Mouse (Mus musculus) adrenal gland, adult 8-10 months (tissue): ENCODE measurements around the gene Pfkfb2. TPM values are rescaled to one million over a fixed set of nuclear protein-coding genes. Genes with fewer than 3 reads are reported as not detected.

Source experiments
- DNase-seq: peaks from one replicate; pipeline ENCODE4 v3.0.0; 2022
- total RNA-seq, 4 experiments: library from RNA; stranded (reverse); gene quantifications; 2 replicates each; pipeline ENCODE4 v1.2.4; 2022

The Pfkfb2 gene
- total RNA-seq, 4 experiments from 2014 or later, result 29.4 to 107 (median 61.6) TPM

DNA sequence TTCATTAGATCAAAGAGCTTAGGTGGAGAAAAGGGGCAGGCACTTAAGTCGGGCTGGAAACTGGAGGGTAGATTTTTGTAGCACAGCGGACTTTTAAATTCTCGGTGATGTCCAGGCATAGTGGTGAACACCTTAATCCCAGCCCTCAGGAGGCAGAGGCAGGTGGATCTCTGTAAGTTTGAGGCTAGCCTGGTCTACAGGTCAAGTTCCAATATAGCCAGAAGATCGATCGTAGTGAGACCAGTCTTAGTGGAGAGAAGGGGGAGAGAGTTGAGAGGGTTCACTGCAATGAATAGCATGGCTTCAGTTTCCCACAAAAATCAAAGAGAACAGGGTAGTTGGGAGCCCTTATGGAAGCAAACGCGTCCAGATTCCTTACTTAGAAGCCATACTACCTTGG is 8.9 kb upstream of the Pfkfb2 start:
- no peak for DNase-seq

DNA sequence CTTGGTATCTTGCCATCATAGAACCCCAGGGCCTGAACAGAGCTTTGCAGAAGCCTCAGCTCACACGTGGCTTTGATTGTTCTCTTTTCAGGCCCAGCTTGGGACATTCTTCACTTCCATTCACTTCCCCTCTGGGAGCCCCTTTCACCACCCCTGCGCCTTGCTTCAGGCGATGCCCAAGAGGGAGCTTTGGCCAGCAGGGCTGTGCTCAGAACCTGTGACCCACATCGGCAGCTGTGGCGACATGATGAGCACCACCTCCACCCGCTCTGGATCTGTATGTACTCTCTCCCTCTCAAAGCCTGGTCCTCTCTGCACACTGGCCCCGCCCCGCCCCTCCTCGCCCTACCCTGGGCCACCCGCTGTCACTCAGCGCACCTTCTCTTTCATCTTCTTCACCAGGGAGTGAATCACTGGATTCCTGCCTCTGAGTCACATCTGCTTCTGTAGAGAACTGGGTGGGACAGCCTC is 8.4 kb upstream of the Pfkfb2 start:
- DNase-seq, result no peak

DNA sequence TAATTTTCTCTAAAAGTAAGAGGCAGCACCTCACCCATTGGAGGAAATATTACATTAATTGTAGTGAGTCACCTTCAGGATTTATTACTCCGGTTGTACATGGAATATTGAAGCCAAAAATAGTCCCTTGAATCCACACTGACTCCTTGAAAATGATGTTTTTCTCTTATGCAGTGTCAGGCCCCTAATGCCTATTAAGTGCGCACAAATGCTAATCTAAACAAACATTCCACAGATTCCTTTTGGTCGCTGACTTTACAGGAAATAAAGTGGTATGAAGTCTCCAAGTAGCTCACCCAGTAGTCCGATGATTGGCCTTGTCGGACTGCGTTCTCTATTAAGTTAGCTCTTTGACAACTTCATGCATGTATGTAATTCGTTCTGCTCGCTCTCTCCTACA is 5.8 kb upstream of the Pfkfb2 start:
- no peak for DNase-seq

DNA sequence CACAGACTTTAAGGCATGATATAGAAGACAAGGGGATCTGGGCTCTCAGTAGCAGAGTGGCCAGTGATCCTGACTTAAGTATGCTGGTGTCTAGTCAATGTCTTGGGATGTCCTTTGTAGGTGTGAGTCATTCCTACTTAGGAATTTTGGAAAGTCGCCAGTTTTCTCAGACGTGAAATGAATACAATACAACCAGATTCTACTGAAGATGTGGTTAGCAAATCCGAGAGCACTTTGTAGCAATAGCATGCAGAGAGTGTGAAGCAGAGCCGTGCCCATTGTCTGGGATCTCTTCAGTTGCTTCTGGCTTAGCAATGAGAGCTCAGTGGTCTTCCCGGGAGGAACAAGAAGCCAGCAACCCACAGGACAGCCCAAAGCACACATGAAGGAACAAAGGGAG is 5.4 kb upstream of the Pfkfb2 start:
- DNase-seq, result no peak

DNA sequence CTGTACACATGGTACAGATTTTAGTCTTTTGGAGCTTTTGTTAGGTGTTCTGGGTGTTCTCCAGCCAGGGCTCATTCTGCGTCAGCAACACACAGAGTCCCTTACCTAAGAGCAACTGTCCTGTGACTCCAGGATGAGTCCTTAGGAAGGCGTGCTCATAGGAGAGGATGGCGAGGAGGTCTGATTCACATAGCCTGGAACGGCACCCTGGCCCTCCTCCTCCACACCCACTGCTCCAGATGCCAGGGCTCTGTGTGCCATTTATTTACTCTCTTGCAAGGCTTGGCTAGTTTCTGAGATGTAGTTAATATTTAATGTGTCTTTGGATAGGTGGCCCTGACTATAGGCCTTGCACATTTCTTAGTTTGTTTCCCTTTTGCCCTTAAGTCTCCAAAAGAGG is 4.6 kb upstream of the Pfkfb2 start:
- no peak for DNase-seq

DNA sequence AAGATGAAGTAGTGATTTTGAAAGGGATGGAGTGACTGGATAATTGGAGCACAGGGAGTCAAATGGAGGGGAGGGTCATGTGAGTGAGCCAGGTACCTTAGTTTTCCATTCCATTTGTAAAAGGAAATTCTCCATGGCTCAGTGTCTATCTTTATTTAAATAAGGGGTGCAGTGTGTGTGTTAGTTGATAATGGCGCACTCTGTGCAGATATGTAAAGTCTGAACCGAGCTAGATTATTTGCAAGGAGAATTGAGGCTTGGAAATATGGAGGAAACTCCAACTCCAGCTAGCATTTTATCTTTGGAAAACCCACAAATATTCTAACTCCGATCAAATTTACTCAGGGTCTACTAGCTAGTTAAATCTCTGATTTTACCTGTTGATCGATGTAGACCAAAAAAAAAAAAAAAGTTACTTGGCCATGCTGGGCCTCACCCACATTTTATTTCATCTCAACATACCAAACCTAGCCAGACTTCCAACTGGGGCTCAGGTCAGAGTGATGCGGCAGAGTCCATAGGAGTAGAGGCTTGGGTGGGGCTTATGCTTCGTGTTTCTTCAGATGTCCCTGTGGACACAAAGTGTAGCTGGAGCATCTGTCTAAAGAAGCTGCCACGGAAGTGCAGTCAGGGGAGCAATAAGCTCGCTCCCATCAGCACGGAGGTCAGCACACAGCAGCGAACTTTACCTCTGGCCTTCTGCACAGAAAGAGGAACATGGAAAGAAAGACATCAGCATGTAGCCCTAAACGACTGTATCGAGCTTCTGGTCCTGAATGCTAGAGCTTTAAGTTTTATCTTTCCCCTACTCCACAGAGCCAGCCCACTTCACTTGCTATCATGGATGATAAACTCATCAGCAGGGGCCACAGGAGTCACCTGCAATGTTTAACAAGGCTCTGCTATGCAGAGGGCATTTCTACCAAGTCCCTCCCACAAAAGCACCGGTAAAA is 3.9 kb upstream of the Pfkfb2 start:
- no peak for DNase-seq

DNA sequence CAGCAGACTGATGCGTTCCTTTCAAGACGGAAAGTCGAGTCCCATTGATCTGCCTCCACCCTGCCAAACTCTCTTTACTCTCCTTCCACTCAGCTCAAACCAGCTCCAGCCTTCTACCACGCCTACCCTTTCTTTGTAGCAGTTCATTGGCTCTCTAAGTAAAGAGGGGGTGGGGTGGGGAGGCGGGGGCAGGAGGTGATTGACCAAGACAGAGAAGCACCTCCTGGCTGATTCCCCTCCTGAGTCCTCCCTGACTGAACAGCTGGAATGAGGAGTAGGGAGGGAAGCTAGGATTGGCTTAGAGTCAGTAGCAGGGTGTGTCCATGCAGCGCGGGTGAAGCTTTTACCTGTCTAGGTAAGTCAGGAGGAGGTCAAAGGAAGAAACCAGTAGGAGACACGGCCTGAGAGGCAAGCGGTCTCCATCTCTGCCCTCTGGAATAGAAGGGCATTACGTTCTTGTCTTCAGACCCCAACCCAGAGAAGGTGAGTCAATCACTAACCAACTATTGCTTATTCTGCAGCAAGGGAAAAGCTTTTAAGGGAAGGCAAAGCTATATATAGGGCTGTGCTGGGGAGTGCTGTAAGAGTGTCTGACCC is 2.8 kb upstream of the Pfkfb2 start, which contains the start of gene AA986860:
Gene AA986860 (plus strand): TSS at position 236 of the 597 bp plus-strand sequence.
- DNase-seq, result peak; percentile 41

DNA sequence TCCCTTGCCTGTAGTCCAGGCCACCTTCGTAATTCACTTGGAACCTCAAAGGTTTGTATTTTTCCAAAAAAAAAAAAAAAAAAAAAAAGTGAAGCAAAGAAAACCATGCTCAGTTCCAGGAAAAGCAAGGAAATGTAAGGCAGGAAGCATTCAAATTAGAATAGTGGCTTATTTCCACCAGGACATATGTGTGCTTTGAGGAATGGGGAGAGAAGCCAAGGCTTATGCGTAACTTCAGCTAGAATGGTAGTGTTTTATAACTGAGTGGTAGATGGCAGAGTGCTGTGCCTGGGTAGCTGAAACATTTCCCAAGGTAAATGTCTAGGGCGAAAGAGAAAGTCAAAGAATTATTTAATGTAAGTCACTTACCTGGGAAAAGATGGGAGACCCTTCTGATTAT is 345 bp downstream of the Pfkfb2 start:
- no peak for DNase-seq

DNA sequence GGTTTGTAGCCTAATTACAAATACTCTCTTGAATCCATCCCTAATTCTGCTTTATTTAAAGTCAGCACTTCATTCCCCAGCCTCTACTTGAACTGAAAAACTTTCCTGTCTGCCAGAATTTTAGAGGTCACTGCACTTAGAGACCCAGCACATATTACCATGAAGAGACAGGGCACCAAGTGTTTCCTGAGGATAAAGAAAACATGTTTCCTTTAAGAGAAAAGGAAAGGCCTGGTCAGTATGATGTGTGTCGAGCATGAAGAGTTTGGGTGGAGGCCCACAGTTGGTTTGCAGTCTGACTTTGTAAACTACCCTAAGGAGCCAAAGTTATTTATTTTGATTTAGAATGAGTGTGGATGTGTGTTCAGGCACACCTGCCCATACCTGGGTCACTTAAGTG is 983 bp downstream of the Pfkfb2 start:
- DNase-seq, result no peak

DNA sequence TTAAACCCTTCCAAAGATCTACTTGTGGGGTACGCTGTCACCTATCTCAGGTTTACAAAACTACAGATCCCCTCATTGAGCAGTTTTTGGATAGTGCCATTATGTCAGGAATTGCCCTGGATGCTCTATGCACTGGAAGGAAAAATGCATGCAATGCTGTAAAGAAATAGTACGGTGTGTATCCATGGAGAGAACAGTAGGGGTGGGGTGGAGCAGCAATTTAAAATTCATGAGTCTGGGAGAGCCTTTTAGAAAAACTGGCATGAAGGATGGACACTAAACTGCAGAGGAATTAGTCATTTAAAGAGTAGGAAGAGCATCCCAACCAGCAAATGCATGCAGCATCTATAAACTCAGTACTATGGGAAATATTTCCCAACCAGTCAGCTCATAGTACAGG is 2.7 kb downstream of the Pfkfb2 start:
- DNase-seq, result no peak

DNA sequence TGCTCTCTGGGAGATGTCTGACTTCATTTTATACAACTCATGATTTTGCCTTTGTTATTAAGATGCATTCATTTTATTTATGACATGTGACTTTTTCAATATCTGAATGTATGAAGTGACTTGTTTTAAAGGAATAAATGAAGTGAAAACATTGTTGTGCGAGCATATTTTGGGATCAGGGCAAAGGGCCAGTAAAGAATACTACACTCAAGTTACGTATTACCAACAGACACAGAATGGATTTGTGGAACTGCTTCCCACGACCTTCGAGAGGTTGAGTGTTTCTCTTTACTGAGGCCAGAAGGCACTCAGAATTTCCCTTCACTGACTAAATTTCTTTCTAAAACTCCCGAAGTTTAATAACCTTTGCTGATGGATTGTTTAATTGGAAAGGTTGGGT is 4.8 kb downstream of the Pfkfb2 start:
- no peak for DNase-seq

DNA sequence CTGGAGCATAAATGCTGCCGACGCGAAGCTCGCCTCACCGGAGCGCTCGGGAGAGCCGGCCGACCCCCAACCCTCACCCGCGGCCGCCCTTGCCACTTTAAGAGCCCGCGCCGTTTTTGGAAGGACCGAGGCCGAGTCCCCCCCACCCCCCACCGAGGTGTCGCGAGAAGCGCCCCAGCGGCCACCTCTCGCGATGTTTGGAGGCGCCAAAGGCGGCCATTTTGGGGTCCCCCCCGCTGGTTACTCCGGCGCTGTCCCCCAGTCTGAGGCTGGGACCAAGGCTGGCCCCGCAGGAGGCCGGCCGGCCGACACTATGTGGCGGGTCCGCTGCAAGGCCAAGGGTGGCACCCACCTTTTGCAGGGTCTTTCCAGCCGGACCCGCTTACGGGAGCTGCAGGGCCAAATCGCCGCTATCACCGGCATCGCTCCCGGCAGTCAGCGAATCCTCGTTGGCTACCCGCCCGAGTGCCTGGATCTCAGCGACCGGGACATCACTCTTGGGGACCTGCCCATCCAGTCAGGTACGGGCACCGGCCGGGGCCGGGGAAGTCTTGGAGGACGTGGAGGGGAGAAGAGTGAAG is 11.7 kb downstream of the Pfkfb2 start, which contains the start of gene Yod1:
Gene Yod1 (plus strand): TSS at position 37 of the 581 bp plus-strand sequence.
- peak; percentile 76 for DNase-seq

DNA sequence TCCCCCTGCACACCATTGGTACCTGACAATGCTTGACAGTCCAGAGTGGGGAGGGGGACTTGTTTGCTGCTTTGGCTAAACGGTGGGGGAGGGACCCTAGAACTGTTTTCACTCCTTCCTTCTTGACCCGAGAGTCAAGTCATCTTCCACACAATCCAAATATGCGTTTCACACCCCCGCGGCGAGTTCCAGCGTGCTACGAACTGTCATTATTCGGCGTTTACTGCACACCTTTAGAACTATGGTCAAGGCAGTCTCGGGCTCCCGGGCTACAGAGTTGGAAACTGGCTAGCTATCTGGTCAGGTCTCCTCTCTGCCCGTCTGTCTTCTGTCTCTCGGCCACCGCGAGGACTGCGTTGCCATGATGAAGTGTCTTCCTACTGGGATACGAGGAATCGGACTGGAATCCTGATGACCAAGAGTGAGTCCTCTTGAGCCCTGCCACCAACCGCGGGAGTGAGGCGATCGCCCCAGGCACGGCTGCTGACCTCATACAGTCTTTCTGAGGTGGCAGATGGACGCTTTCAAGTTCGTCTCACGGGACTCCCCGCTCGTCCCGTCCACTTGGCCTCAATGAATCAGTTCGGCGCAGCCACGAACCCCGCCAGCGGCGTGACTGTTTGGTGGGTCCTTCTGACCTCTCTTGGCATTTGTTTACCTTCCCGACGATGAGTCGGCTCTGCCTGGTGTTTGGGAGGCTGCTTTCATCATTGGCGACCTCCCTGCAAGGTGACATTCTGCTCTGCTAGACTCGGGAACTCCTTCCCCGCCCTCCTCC is 12.4 kb downstream of the Pfkfb2 start:
- DNase-seq, result peak; percentile 57

DNA sequence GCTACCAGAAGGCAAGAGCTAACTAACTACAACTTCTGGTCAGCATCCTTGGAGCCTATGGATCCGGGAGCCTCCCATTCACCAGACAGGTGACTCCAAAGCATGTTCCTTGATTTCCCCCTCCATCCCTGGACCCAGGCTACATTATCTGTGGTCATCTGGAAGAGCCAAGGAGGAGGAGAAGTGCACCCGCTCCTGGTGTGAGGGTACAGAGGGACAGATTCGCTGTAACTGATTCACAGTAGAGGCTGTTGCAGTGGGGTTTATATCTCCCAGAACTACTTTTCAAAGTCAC is 12.9 kb downstream of the Pfkfb2 start:
- no peak for DNase-seq

DNA sequence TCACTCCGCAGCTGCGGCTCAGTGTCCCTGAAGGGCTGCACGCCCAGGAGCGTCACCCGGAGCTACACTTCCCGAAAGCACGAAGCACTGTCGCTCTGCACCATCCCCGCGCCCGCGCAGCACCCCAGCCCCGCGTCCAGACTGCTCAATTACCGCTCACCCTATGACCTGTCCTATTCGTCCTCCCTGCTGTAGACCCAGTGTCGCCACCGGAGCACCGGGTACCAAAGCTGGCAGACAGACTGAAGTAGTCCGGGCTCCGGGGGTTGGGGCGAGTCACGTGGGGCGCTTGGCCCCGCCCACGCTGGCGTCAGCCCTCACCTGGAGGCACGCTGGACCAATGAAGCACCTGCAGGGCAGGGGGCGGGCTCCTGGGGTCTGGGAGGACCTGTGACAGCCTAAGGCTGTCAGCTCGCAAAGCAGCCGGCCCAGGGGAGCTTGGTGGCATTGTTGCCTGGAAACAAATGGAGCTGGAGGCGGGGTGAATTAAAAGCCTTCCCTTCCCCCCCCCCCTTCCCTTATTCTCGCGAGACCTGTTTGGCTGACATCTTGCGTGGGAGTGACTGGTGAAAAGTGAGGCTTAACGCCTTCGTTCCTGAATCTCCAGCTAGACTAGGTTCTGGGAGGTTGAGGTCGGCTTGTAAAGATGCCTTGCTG is 13.4 kb downstream of the Pfkfb2 start, which contains the start of gene Gm29427:
Gene Gm29427 (minus strand): TSS at position 239 of the 657 bp plus-strand sequence.
- peak; percentile 93 for DNase-seq

DNA sequence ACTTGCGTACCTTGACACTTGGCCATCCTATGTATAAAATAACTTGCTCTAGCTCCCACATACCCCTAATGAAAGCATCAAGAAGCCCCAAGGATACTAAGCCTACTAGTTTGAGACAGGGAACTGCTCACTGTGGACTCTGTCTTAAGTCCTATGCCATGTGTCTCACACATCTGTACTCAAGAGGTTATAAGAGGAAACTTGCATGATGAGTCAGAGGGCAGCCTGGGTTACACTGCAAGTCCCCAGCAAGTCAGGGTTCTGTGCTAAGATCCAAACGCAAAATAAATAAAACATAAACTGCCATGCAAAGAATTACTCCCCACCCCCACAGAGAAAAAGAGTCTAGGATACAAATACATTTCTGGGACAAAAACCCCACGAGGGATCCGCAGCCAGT is 15.0 kb downstream of the Pfkfb2 start:
- DNase-seq, result no peak

DNA sequence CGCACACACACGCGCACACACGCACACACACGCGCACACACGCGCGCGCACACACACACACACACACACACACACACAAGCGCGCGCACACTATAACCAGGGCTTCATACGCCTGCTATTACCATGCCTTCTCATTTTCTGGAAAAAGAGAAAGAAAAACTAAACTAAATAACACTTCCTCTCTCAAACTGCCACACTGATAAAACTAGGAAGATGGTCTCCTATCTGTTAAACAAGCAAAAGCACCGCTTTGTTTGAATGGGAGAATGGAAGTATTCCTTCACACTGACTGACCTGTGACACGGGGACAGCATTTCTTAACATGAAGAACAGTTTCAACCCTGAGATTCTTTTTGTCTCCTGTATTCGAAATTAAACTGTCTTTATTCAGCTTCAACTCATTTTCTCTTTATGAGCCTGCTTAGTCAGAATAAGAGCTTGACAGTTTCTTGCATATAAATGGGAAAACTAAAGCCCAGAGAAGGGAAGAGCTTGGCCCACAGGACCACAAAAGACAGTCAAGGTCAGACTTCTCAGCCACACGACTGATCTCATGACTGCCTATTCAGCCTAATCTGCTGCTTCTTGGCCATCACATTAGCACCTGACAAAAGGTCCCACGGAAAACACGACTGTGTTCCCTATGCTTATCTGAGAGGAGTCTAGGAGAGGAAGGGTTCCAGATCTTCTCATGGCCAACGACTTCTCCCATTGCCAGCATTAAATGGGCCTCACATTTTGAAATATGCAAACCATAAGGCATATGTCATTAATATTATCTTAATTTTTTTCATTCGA is 18.6 kb downstream of the Pfkfb2 start:
- DNase-seq, result no peak

DNA sequence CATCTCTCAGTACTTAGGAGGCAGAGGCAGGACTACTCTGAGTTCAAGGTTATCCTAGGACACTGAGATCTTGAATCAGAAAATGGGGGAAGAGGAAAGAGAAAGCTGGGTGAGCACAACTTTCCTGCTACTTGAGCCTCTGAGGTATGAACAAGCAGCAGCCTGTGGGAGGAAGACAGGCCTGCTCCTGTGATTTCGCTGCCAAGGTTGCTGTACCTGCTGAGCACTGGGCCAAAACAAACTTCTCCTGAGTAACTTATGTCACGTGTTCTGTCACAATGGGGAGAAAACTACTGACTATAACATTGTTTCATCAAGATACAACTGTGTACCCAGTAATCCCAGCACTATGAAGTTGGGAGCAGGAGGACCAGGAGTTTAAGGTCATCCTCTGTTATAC is 25.4 kb downstream of the Pfkfb2 start:
- DNase-seq, result no peak

DNA sequence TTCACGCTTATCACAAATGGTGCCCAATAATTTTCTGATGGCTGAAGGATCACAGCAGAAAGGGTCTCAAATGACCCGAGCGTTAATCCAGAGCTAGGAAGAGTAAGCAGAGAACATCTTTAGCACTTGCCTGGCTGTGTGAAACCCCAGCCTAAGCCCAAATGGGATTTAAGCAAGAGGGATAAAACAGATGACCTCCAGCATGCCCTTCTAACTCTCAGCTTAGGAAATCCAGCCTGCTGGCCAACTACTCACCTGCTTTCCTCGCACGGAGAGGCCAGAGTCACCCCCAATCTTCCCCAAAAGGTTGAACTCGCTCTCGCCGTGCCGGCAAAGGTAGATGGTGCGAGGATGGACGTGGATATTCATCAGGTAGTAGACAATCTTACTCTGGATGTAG is 27.1 kb downstream of the Pfkfb2 start:
- no peak for DNase-seq

DNA sequence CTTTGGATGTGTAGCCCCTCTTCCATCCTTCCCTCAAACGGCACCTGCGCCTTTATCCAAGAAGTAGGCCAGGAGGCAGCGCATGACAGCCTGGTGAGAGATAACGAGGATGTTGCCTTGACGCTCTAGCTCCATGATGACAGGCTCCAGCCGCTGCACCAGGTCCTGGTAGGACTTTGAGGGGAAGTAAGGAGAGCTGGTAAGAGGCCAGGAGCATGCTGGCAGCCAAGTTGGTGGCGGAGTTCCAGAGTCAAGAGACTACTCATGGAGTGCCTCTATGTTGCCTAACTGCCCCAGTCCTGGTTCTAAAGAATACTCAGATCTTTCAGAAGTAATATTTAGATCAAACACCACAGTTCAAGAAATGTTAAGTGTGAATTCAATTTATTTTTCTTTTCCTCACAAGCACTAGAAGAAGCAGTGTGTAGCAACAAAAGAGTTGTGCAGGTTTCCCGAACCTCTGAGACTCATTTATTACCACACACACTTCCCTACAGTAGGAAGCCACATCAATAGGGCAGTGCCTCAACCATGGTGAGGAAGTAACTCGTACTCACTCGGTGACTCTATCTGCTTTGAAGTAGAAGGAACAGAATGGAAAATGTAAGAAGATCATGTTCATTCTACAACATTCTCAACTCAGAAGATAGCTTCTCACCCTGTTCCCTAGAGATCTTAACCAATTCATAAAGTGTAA is 29.0 kb downstream of the Pfkfb2 start:
- no peak for DNase-seq

DNA sequence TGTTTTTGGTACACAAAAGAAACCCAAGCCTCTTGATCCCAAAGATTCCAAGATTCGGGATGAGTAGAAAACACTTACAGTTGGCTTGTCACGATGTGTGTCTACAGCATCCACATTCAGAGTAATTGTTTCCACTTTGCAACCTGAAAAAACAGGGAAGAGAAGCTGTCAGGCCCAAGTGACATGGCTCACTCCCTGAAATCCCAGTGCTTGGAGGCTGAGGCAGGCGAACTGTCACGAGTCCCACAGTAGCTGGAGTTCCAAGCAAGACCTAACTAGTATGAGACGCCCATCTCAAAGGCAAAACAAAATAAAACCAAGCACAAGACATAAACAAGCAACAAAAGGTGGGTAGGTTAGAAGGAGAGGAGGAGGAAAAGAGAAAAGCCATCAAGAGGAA is 30.5 kb downstream of the Pfkfb2 start:
- no peak for DNase-seq
